Mouse (Mus musculus) midbrain, embryonic 15.5 days (tissue): ENCODE data around the gene Pah. TPM values are rescaled to one million over a fixed set of nuclear protein-coding genes. Genes with fewer than 3 reads are reported as not detected.
A peak's percentile ranks its signal among the peaks of the same experiment; 100 is the strongest.

Experiments
- ATAC-seq: fragments of 200-750 bp; cut with Nextera tagmentation; replicated peaks from 2 replicates; pipeline ENCODE4 v1.8.0; 2017; ENCODE audit warnings: moderate TSS enrichment
- H3K27ac ChIP-seq: fragments of 300-500 bp; sonication (generic); 2 replicates; pipeline ENCODE4 v1.5.1; 2015; ENCODE audit warnings: mild to moderate bottlenecking, inconsistent platforms
- H3K27me3 ChIP-seq: fragments of 300-500 bp; sonication (generic); replicated peaks from 2 replicates; pipeline ENCODE4 v1.6.1; 2015; ENCODE audit warnings: inconsistent platforms
- H3K36me3 ChIP-seq: fragments of 300-500 bp; sonication (generic); replicated peaks from 2 replicates; pipeline ENCODE4 v1.6.1; 2015; ENCODE audit warnings: inconsistent platforms
- H3K4me1 ChIP-seq: fragments of 300-500 bp; sonication (generic); 2 replicates; pipeline ENCODE4 v1.6.1; 2015; ENCODE audit warnings: inconsistent platforms
- H3K4me2 ChIP-seq: fragments of 300-500 bp; sonication (generic); 2 replicates; pipeline ENCODE4 v1.6.1; 2015; ENCODE audit warnings: inconsistent platforms, mild to moderate bottlenecking, moderate library complexity
- H3K4me3 ChIP-seq: fragments of 300-500 bp; sonication (generic); 2 replicates; pipeline ENCODE4 v1.5.1; 2015; ENCODE audit warnings: mild to moderate bottlenecking, inconsistent platforms
- H3K9ac ChIP-seq: fragments of 300-500 bp; sonication (generic); 2 replicates; pipeline ENCODE4 v1.6.1; 2015; ENCODE audit warnings: mild to moderate bottlenecking, inconsistent platforms
- H3K9me3 ChIP-seq: fragments of 300-500 bp; sonication (generic); 2 replicates; pipeline ENCODE4 v1.6.1; 2016; ENCODE audit warnings: inconsistent platforms
- WGBS: fragments of 180-500 bp; shearing (Covaris S2); methylation state at CpG from one replicate; pipeline ENCODE4 v1.1.7; 2015; ENCODE audit warnings: mixed read lengths; 5-methylcytosine and 5-hydroxymethylcytosine counted together
- polyA plus RNA-seq: library from polyadenylated mRNA; unstranded; fragments of >200 nt; fragmentation: Nextera tagmentation; extraction: Ambion mirVana; gene quantifications from 2 replicates; pipeline ENCODE4 v1.2.1, GENCODE M21; 2015

Gene Pah
- polyA plus RNA-seq, 1 experiment from 2014 or later, result not detected

DNA sequence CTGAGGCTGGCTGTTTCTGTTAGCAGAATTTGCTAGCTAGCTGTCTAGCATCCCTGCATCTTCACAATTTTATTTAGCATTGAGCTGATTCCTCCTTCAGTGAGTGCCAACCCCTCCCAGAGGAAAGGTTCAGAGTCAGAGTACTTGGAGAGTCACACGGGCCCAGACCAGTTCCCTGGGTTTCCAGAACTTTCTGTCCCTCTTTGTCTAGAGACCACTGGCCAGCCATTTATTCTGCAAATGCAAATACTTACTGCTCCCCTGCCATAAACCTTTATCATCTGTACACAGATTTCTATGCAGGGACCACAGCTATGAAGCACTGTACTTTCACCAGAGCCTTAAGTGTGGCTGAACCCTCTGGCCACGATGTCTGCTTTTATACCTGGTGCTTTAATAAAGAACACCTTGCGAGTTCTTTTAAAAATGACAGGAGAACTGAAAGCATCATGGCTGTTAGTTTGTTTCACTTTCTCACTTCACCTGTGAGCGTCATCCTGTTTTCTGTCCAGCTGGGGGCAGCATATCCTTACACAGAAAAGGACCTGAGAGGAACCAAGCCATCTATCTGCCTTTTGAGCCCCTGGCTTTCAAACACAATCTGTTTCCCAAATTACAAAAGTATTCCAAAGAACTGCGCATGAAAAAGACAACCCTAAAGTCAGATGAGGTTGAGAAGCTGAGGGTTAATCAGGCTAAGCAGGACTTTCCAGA, 74.9 kb downstream of the Pah start:
- Histone ChIP-seq H3K4me3 (no peak overlapping the region), H3K4me2 (peak overlapping the region; percentile 23; the same call in 1 of the 2 replicates), H3K27me3 (no peaks in the 10 kb centered on the region), H3K9me3 (no peaks in the 10 kb centered on the region), H3K27ac (no peak overlapping the region), H3K36me3 (no peaks in the 10 kb centered on the region), H3K9ac (no peak overlapping the region), H3K4me1 (peaks cover 4% of the 10 kb centered on the region; the same call in 1 of the 2 replicates)
- 50% methylated on average over 5 of the region's 5 CpGs for WGBS
- peak; percentile 87 for ATAC-seq

- Histone ChIP-seq H3K4me2 (peak overlapping the region; percentile 23), H3K36me3 (no peaks in the 10 kb centered on the region), H3K4me1 (peaks cover 4% of the 10 kb centered on the region; the same call in 1 of the 2 replicates), H3K9ac (no peak overlapping the region), H3K27ac (no peak overlapping the region), H3K9me3 (no peaks in the 10 kb centered on the region), H3K27me3 (no peaks in the 10 kb centered on the region), H3K4me3 (no peak overlapping the region)
- ATAC-seq, result peak; percentile 83
- WGBS, result 46% methylated on average over 9 of the region's 9 CpGs
Observed at GRCm38 (mm10) chr10:87597075-87597677, 75.6 kb downstream of the Pah start.

GRCm38 (mm10) chr10:87602151-87602550, 80.6 kb downstream of the Pah start:
- Histone ChIP-seq H3K4me2 (no peak overlapping the region), H3K9me3 (no peaks in the 10 kb centered on the region), H3K27ac (no peak overlapping the region), H3K36me3 (no peaks in the 10 kb centered on the region), H3K9ac (no peak overlapping the region), H3K27me3 (no peaks in the 10 kb centered on the region), H3K4me3 (no peak overlapping the region), H3K4me1 (peaks cover 3% of the 10 kb centered on the region; the same call in 1 of the 2 replicates)
- WGBS, result 69% methylated on average over 1 of the region's 1 CpGs
- no peak for ATAC-seq

GRCm38 (mm10) chr10:87625196-87625595, 103.6 kb downstream of the Pah start:
- H3K27me3 ChIP-seq, result no peaks in the 10 kb centered on the region
- no peak overlapping the region for H3K4me3 ChIP-seq
- no peaks in the 10 kb centered on the region for H3K9me3 ChIP-seq
- H3K36me3 ChIP-seq, result no peaks in the 10 kb centered on the region
- no peaks in the 10 kb centered on the region for H3K4me1 ChIP-seq
- 100% methylated on average over 1 of the region's 1 CpGs for WGBS
- no peak overlapping the region for H3K27ac ChIP-seq
- H3K9ac ChIP-seq, result no peak overlapping the region
- no peak overlapping the region for H3K4me2 ChIP-seq
- ATAC-seq, result no peak

Other genes with a start within 250 kb of the Pah start
- 12.6 and 15.6 TPM in 2 replicates for gene Ascl1, start 28.1 kb upstream of the Pah start, polyA plus RNA-seq